7 mouse cellular contexts compared by ENCODE assay signal in genomic region chr6:149193276-149193905, GRCm38 (mm10). TPM values are rescaled to one million over a fixed set of nuclear protein-coding genes. Genes with fewer than 3 reads are reported as not detected.
DNase-seq lines count a peak whose midpoint lies in the region; ATAC-seq lines count a peak whose summit lies in the region.

No protein-coding gene starts in this region.

- no peak overlapping the region for H3K4me3 ChIP-seq in liver, embryonic 15.5 days (replicated peaks)
- H3K4me3 ChIP-seq in stomach, embryonic 14.5 days (ENCODE audit: low read depth, low read length) = no peak overlapping the region

- DNase-seq in NIH3T3 (ENCODE audit: low read depth) = peak; percentile 93
- peak; percentile 57 to 84 for DNase-seq in heart, adult 18-20 months
- DNase-seq in gastrocnemius, adult 8-10 months (ENCODE audit: low spot score in 2 of 2) = no peak
- DNase-seq in frontal cortex, adult 2 months (ENCODE audit: extremely low spot score in 1 of 2, low spot score in 1 of 2) = no peak

- peak overlapping the region; percentile 96 for H3K27ac ChIP-seq in liver, embryonic 15.5 days (replicated peaks)
- H3K27ac ChIP-seq in stomach, embryonic 14.5 days (ENCODE audit: low read length) = no peak overlapping the region

- no peaks in the 10 kb centered on the region for H3K27me3 ChIP-seq in liver, embryonic 15.5 days
- no peaks in the 10 kb centered on the region for H3K27me3 ChIP-seq in stomach, embryonic 14.5 days (ENCODE audit: control insufficient read depth, insufficient read depth, low read length)

- H3K4me2 ChIP-seq in liver, embryonic 15.5 days = peak overlapping the region; percentile 56
- H3K4me2 ChIP-seq in stomach, embryonic 14.5 days (replicated peaks; ENCODE audit: low read depth, low read length) = no peak overlapping the region

- peak; percentile 67 for ATAC-seq in CD4-positive, CD25-positive, alpha-beta regulatory T cell, adult 4 months
- peak; percentile 87 for ATAC-seq in liver, embryonic 15.5 days (ENCODE audit: insufficient read depth)
- peak; percentile 28; the same call in 1 of the 2 replicates for ATAC-seq in stomach, embryonic 14.5 days (ENCODE audit: insufficient number of reproducible peaks, insufficient read depth, low FRiP score, low read depth)

- H3K9ac ChIP-seq in liver, embryonic 15.5 days = peak overlapping the region; percentile 33; the same call in 1 of the 2 replicates
- no peak overlapping the region for H3K9ac ChIP-seq in stomach, embryonic 14.5 days (replicated peaks; ENCODE audit: low read depth, low read length)

- H3K9me3 ChIP-seq in liver, embryonic 15.5 days (replicated peaks) = no peaks in the 10 kb centered on the region
- no peaks in the 10 kb centered on the region for H3K9me3 ChIP-seq in stomach, embryonic 14.5 days (ENCODE audit: control insufficient read depth, low read depth, low read length)

- WGBS in liver, embryonic 15.5 days (ENCODE audit: insufficient replicate concordance) = 29% methylated on average over 5 of the region's 5 CpGs
- WGBS in stomach, embryonic 14.5 days = 76% methylated on average over 5 of the region's 5 CpGs

- H3K4me1 ChIP-seq in liver, embryonic 15.5 days (replicated peaks) = peaks cover 47% of the 10 kb centered on the region
- H3K4me1 ChIP-seq in stomach, embryonic 14.5 days (ENCODE audit: control insufficient read depth, insufficient read depth, low read length) = peaks cover 8% of the 10 kb centered on the region

- H3K36me3 ChIP-seq in liver, embryonic 15.5 days (replicated peaks) = no peaks in the 10 kb centered on the region
- no peaks in the 10 kb centered on the region for H3K36me3 ChIP-seq in stomach, embryonic 14.5 days (ENCODE audit: control insufficient read depth, insufficient read depth, low read length)

RNA-seq across cellular contexts. Expression of gene Amn1, which starts 4.9 kb away (rescaled TPM):
- polyA plus RNA-seq in CD4-positive, CD25-positive, alpha-beta regulatory T cell, adult 4 months (2017; shearing (Covaris generic)) = 10 to 100 TPM; 22.2 to 26.2 TPM
- 10 to 100 TPM; 19.3 to 20.1 TPM for total RNA-seq in heart, adult 18-20 months (2021)
- polyA plus RNA-seq in liver, embryonic 15.5 days (2015; fragmentation: Nextera tagmentation; extraction: Ambion mirVana) = 5.3 and 5.6 TPM in 2 replicates
- polyA plus RNA-seq in stomach, embryonic 14.5 days (2014; fragmentation: Nextera tagmentation; extraction: Ambion mirVana) = 31.7 and 37.0 TPM in 2 replicates
- total RNA-seq in gastrocnemius, adult 8-10 months (2022) = 10 to 100 TPM; 16.0 to 20.6 (median 17.8) TPM
- polyA plus RNA-seq in frontal cortex, adult 2 months (2012; rRNA removed) = 26.6 and 32.6 TPM in 2 replicates

RNA-seq across cellular contexts. Expression of gene Etfbkmt, which starts 53.7 kb away (rescaled TPM):
- 100 to 1,000 TPM; 101 to 109 TPM for polyA plus RNA-seq in CD4-positive, CD25-positive, alpha-beta regulatory T cell, adult 4 months (2017; shearing (Covaris generic))
- total RNA-seq in heart, adult 18-20 months (2021) = 10 to 100 TPM; 21.6 to 27.4 TPM
- 11.4 and 12.3 TPM in 2 replicates for polyA plus RNA-seq in liver, embryonic 15.5 days (2015; fragmentation: Nextera tagmentation; extraction: Ambion mirVana)
- polyA plus RNA-seq in stomach, embryonic 14.5 days (2014; fragmentation: Nextera tagmentation; extraction: Ambion mirVana) = 18.8 and 19.1 TPM in 2 replicates
- total RNA-seq in gastrocnemius, adult 8-10 months (2022) = 10 to 100 TPM; 10.8 to 17.7 (median 12.8) TPM
- polyA plus RNA-seq in frontal cortex, adult 2 months (2012; rRNA removed) = 5.6 and 6.2 TPM in 2 replicates

Comparison
In these comparisons a context has a peak if more than half of its experiments do, and no peak if none do; other contexts are left out.
1. ATAC-seq: peak in every context shown above with its lines; median percentile 87 in liver, embryonic 15.5 days; 67 in CD4-positive, CD25-positive, alpha-beta regulatory T cell, adult 4 months; 28 in stomach, embryonic 14.5 days.
2. DNase-seq: peak in NIH3T3 (single experiment) and heart, adult 18-20 months (2 of 2); none in gastrocnemius, adult 8-10 months (0 of 2) and frontal cortex, adult 2 months (0 of 2).